Mouse (Mus musculus) fat pad, adult 2 months (tissue): Measurements from ENCODE around the gene Rhoj.
A peak's percentile ranks its signal among the peaks of the same experiment; 100 is the strongest.
"Not testable (repeated sequence)": the region's sequence is repeated elsewhere in the genome, so short reads cannot be mapped to it uniquely, and the experiment has no call there.

Experiments used
- DNase-seq: peaks from one replicate; pipeline ENCODE4 v3.0.0-alpha.2; 2011; ENCODE audit warnings: low read depth, low spot score; ENCODE audit errors: extremely low read depth

Rhoj gene

GRCm38 (mm10) chr12:75391526-75391925 lies 83.4 kb downstream of the Rhoj start:
- DNase-seq: no peak

- DNase-seq: no peak
Observed at GRCm38 (mm10) chr12:75394011-75394773, 86.1 kb downstream of the Rhoj start.

GRCm38 (mm10) chr12:75396616-75397015 lies 88.5 kb downstream of the Rhoj start:
- DNase-seq: no peak

- peak; percentile 16 for DNase-seq
Observed at GRCm38 (mm10) chr12:75397077-75397476, 89.0 kb downstream of the Rhoj start.

- DNase-seq: no peak
Observed at GRCm38 (mm10) chr12:75412964-75413363, 104.8 kb downstream of the Rhoj start.

GRCm38 (mm10) chr12:75414991-75415390 lies 106.9 kb downstream of the Rhoj start:
- no peak for DNase-seq

GRCm38 (mm10) chr12:75416681-75417080 lies 108.6 kb downstream of the Rhoj start, which contains the start of gene Gphb5:
Gene Gphb5 (minus strand): TSS chr12:75416781.
- DNase-seq: no peak

- DNase-seq: no peak
Observed at GRCm38 (mm10) chr12:75424359-75424758, 116.2 kb downstream of the Rhoj start.

GRCm38 (mm10) chr12:75424817-75425216 lies 116.7 kb downstream of the Rhoj start:
- no peak for DNase-seq

- DNase-seq: no peak
Observed at GRCm38 (mm10) chr12:75425882-75426281, 117.8 kb downstream of the Rhoj start.

- no peak for DNase-seq
Observed at GRCm38 (mm10) chr12:75428719-75429118, 120.6 kb downstream of the Rhoj start.

- no peak for DNase-seq
Observed at GRCm38 (mm10) chr12:75429685-75430396, 121.7 kb downstream of the Rhoj start.

- not testable (repeated sequence) for DNase-seq
Observed at GRCm38 (mm10) chr12:75432400-75432799, 124.3 kb downstream of the Rhoj start.

GRCm38 (mm10) chr12:75446245-75446644 lies 138.1 kb downstream of the Rhoj start:
- DNase-seq: no peak

GRCm38 (mm10) chr12:75448921-75449320 lies 140.8 kb downstream of the Rhoj start:
- DNase-seq: no peak

GRCm38 (mm10) chr12:75449475-75449966 lies 141.4 kb downstream of the Rhoj start:
- no peak for DNase-seq

- no peak for DNase-seq
Observed at GRCm38 (mm10) chr12:75450011-75450410, 141.9 kb downstream of the Rhoj start.

GRCm38 (mm10) chr12:75450592-75450991 lies 142.5 kb downstream of the Rhoj start:
- DNase-seq: no peak
